Mouse (Mus musculus) ES-E14 (cell line): ENCODE data around the gene Pakap. TPM values are rescaled to one million over a fixed set of nuclear protein-coding genes. Genes with fewer than 3 reads are reported as not detected.

Experiments
- DNase-seq: peaks from one replicate; pipeline ENCODE4 v3.0.0-alpha.2; 2013; ENCODE audit warnings: low read depth, low spot score
- H3K27ac ChIP-seq: 2 replicates; pipeline ENCODE4 v1.5.1; 2012; ENCODE audit warnings: low read depth, mild to moderate bottlenecking, low read length, moderate library complexity, mixed read lengths; ENCODE audit not compliant: poor library complexity, insufficient read depth, severe bottlenecking
- H3K36me3 ChIP-seq: 2 replicates; pipeline ENCODE4 v1.6.1; 2012; ENCODE audit warnings: mild to moderate bottlenecking, low read length, moderate library complexity, mixed read lengths; ENCODE audit not compliant: control insufficient read depth, poor library complexity, insufficient read depth, severe bottlenecking
- H3K4me1 ChIP-seq, 2 experiments: fragments of 150-350 bp in 1 of 2; sonication (generic) in 1 of 2; 2 replicates each; pipeline ENCODE4 v1.6.1; 2012; ENCODE audit warnings: low read length in 2 of 2, mild to moderate bottlenecking in 1 of 2, mixed read lengths in 1 of 2; ENCODE audit not compliant: control insufficient read depth in 2 of 2, insufficient read depth in 2 of 2, poor library complexity in 1 of 2
- H3K4me3 ChIP-seq, 2 experiments: fragments of 150-350 bp in 1 of 2; sonication (generic) in 1 of 2; 2 replicates each; pipeline ENCODE4 v1.5.1; 2012; ENCODE audit warnings: low read length in 2 of 2, low read depth in 1 of 2, mild to moderate bottlenecking in 1 of 2, mixed read lengths in 1 of 2; ENCODE audit not compliant: insufficient read depth in 1 of 2, poor library complexity in 1 of 2, severe bottlenecking in 1 of 2
- H3K9ac ChIP-seq: 2 replicates; pipeline ENCODE4 v1.6.1; 2012; ENCODE audit warnings: low read depth, mild to moderate bottlenecking, low read length, mixed read lengths; ENCODE audit not compliant: poor library complexity, insufficient read depth, severe bottlenecking
- H3K9me3 ChIP-seq: fragments of 150-350 bp; sonication (generic); 2 replicates; pipeline ENCODE4 v1.6.1; 2012; ENCODE audit warnings: low read depth, mild to moderate bottlenecking, low read length; ENCODE audit not compliant: control insufficient read depth, insufficient read depth
- CHD2 ChIP-seq: IDR thresholded peaks from 2 replicates; pipeline ENCODE4 v1.6.1; 2014; ENCODE audit warnings: mild to moderate bottlenecking, low read depth, low read length, inconsistent platforms
- HCFC1 ChIP-seq: IDR thresholded peaks from 2 replicates; pipeline ENCODE4 v1.6.1; 2012; ENCODE audit warnings: low read length, inconsistent platforms, borderline replicate concordance; ENCODE audit not compliant: insufficient read depth
- MAFK ChIP-seq: IDR thresholded peaks from 2 replicates; pipeline ENCODE4 v1.6.1; 2014; ENCODE audit warnings: mild to moderate bottlenecking, low read depth, low read length, inconsistent platforms; ENCODE audit not compliant: insufficient read depth
- ZC3H11A ChIP-seq: IDR thresholded peaks from 2 replicates; pipeline ENCODE4 v1.6.1; 2012; ENCODE audit warnings: low read depth, mild to moderate bottlenecking, inconsistent platforms, low read length, borderline replicate concordance
- ZNF384 ChIP-seq: IDR thresholded peaks from 2 replicates; pipeline ENCODE4 v1.6.1; 2012; ENCODE audit warnings: low read depth, low read length, inconsistent platforms
- in situ Hi-C, 2 experiments: fragments of 600-800 bp; cut with MboI; formaldehyde crosslinking; loops; one replicate each; pipeline ENCODE4 v1.15.1; 2025; ENCODE audit warnings: low sequenced_read_pairs in 2 of 2, inconsistent platforms in 1 of 2; ENCODE audit not compliant: unreplicated experiment in 2 of 2
- total RNA-seq: library from RNA; depleted of rRNA; stranded (reverse); fragments of 300-350 nt; gene quantifications from 2 replicates; pipeline ENCODE4 v1.2.3, GENCODE M21; 2012

Pakap gene
- total RNA-seq, 1 experiment: 5.8 TPM

DNA sequence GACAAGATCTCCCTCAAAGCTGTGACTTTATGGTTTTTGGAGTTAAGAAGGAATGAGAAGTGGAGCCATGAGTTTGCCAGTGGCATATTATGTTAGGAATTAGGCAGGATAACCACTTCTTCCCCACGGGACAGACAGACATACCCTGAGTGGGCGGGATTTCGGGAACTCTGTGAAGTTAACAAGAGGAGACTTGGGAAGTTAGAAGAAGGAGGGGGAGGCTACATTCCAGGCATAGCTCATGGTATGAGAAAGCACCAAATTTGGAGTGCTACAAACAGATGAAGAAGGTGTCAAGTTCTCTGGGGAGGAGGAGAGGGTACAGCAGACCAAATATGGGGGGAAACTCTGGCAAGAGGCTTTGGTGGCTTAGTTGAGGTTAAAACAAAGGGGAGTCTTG lies 8.0 kb upstream of the Pakap start:
- TF ChIP-seq HCFC1 (no peak), ZC3H11A (no peak), ZNF384 (no peak), CHD2 (no peak), MAFK (no peak)
- no peak overlapping the region for H3K4me3 ChIP-seq
- in situ Hi-C loops: no loop called here

DNA sequence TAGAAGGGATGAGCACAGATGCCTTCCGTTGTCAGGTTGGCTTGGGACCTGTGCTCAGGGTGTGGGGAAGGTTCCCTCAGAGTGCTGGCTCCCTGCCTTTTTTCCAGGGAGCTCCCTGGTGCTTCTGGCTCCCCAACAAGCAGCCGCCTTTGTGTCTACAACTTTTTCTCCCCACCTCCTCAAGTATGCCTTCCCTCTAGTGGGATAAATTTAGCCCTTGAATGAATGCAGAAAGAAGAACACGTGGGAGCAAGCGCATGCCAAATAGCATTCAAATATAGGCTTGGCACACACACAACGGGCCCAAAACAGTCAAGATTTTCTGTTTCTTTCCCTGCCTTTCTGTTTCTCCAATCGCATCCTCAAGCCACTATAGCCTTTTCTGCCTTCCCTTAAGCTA lies 6.9 kb upstream of the Pakap start:
- no peaks in the 10 kb centered on the region for H3K36me3 ChIP-seq
- no peak overlapping the region for H3K27ac ChIP-seq
- H3K9me3 ChIP-seq: no peaks in the 10 kb centered on the region
- no peak overlapping the region for H3K9ac ChIP-seq
- H3K4me1 ChIP-seq: 0 out of 4 replicates have a peak, but pooled peaks cover 0 to 4% of the 10 kb centered on the region in 2 experiments
- H3K4me3 ChIP-seq: no peak overlapping the region
- in situ Hi-C loops: no loop called here
- no peak for DNase-seq
- no peak for TF ChIP-seq HCFC1

More for the DNA sequence above, 8.0 kb upstream of the Pakap start:
- Histone ChIP-seq H3K4me1 (0 out of 4 replicates have a peak, but pooled peaks cover 0 to 4% of the 10 kb centered on the region in 2 experiments), H3K9ac (no peak overlapping the region), H3K27ac (no peak overlapping the region), H3K9me3 (no peaks in the 10 kb centered on the region), H3K36me3 (no peaks in the 10 kb centered on the region)
- DNase-seq: no peak

DNA sequence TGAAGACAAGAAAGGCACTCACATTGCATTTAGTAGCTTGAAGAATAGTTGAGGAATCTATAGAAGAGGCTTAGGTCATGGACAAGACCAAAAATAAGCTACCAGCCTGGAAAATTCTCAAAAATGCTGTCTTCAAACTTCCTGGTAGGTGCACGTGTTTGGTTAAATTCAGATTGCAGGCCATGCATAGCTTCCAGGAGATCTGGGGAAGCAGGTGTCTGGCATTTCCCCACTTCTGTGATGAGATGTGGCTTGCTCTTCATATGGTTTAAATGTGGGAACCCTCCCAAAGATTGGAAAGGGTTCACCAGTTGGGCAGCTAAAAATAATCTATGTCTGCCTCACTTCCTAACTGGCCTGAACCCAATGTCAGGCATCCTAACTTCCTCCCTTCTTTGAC lies 2.7 kb upstream of the Pakap start:
- DNase-seq: no peak
- in situ Hi-C loops: no loop called here
- Histone ChIP-seq H3K9me3 (no peaks in the 10 kb centered on the region), H3K36me3 (no peaks in the 10 kb centered on the region), H3K4me3 (no peak overlapping the region), H3K4me1 (peaks cover 2 to 4% of the 10 kb centered on the region in 2 experiments; a peak in 1 of 4 replicates), H3K27ac (no peak overlapping the region), H3K9ac (no peak overlapping the region)
- TF ChIP-seq ZC3H11A: no peak
- TF ChIP-seq ZNF384: no peak
- no peak for TF ChIP-seq HCFC1
- TF ChIP-seq CHD2: no peak
- TF ChIP-seq MAFK: no peak

DNA sequence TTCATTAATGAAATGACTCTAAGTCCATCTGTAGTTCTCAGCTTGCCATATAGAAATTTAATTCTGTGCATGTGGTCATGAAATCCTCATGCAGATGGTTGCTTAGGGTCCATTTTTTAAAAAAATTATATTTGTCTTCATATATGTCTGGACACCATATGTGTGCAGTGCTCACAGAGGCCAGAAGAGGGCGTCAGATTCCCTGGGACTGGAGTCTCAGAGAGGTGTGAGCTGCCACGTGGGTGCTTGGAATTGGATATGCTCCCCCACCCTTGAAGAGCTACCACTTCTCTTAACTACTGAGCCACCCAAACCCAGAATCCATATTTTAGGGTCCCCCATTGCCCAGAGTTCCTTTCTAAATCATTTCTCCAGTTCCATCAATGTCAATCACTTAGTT lies 2.2 kb upstream of the Pakap start:
- H3K9me3 ChIP-seq: no peaks in the 10 kb centered on the region
- no peak for DNase-seq
- in situ Hi-C loops: no loop called here

More for the DNA sequence above, 2.2 kb upstream of the Pakap start:
- Histone ChIP-seq H3K9ac (no peak overlapping the region), H3K27ac (no peak overlapping the region), H3K36me3 (no peaks in the 10 kb centered on the region), H3K4me3 (no peak overlapping the region), H3K4me1 (peaks cover 0 to 2% of the 10 kb centered on the region in 2 experiments; a peak in 1 of 4 replicates)
- TF ChIP-seq ZNF384: no peak
- TF ChIP-seq CHD2: no peak
- TF ChIP-seq ZC3H11A: no peak
- no peak for TF ChIP-seq MAFK
- TF ChIP-seq HCFC1: no peak
